Mouse (Mus musculus): ENCODE measurements around the gene Prkaca.

- TF ChIP-seq CTCF (IDR thresholded peaks at IDR 0.05; ENCODE audit: borderline replicate concordance, control insufficient read depth, extremely low read depth, insufficient read depth, low read length, poor library complexity) (no peak), POLR2A (IDR thresholded peaks at IDR 0.05; ENCODE audit: control insufficient read depth, extremely low read depth, insufficient read depth, low read length, poor library complexity) (no peak)
Observed at GRCm38 (mm10) chr8:83945540-83945939, 27.3 kb upstream of the Prkaca start.

Data from thymus, adult 2 months (tissue).